ENCODE assay signal across 21 mouse cellular contexts in the genomic region with DNA sequence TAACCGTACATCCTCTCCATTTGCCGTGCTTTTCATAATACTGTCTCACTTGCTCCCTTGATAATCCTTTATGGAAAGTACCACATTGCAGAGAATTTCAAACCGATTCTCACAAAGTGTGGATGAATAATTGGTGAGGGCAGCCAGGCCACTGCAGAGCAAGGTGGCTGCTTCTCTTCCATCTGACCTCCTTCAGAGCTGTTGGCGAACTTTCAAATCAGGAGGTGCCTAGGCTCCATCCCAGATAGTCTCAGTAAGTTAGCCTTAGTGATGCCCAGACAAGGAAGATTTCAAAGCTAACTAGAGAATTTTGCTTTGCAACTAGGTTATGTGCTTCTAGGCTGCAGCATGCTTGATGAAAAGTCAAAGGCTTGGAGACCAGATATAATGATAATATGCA. TPM values are rescaled to one million over a fixed set of nuclear protein-coding genes. Genes with fewer than 3 reads are reported as not detected.
A peak's percentile ranks its signal among the peaks of the same experiment; 100 is the strongest.
DNase-seq lines count a peak whose midpoint lies in the region; ATAC-seq lines count a peak whose summit lies in the region.
"Had no signal": no experiment of that assay in that cellular context is flagged by ENCODE, and none has a peak within 500 bp of the region (broad histone marks: within the 10 kb centered on the region; RNA-seq: fewer than 3 reads in every experiment).

No protein-coding gene starts in this region.

- DNase-seq in cerebellum, postnatal 4 days (ENCODE audit: low spot score in 2 of 2), result no peak
- peak; percentile 57 for DNase-seq in cerebellum, adult 9-11 months
- no peak for DNase-seq in cerebellum, adult 8-10 months
- DNase-seq in heart, adult 11 months, result peak; percentile 41
- DNase-seq in heart, postnatal 4 days, result no peak
- DNase-seq in brain, adult 2 months (ENCODE audit: low read depth, low spot score), result peak; percentile 65
- no peak for DNase-seq in embryo, embryonic 11 days
- DNase-seq: adrenal gland, adult 2 months; adrenal gland, adult 8-10 months; adrenal gland, postnatal 10 days; adrenal gland, postnatal 14 days; adrenal gland, postnatal 25 days; adrenal gland, postnatal 36 days; B cell, adult 2 months; cerebellum, adult 11 months; cerebellum, adult 11-12 months had no signal

- ATAC-seq in cerebellum, adult (ENCODE audit: insufficient number of reproducible peaks, low FRiP score, low TSS enrichment), result peak; percentile 60
- ATAC-seq: activated CD4-positive, CD25-positive, alpha-beta regulatory T cell, adult 4 months; CD4-positive, CD25-positive, alpha-beta regulatory T cell, adult 4 months; Patski had no signal

RNA-seq across cellular contexts. Expression of gene Rnf152, which starts 18.1 kb away (rescaled TPM):
- 1 to 10 TPM; 2.8 to 3.3 TPM for total RNA-seq in heart, postnatal 4 days (2021)
- total RNA-seq: MEL had no signal

Comparison
In these comparisons a context has a peak if more than half of its experiments do, and no peak if none do; other contexts are left out.
1. DNase-seq: peak in cerebellum, adult 9-11 months (single experiment), heart, adult 11 months (single experiment) and brain, adult 2 months (single experiment); none in cerebellum, postnatal 4 days (0 of 2), cerebellum, adult 8-10 months (single experiment), heart, postnatal 4 days (single experiment) and embryo, embryonic 11 days (single experiment).